Mouse (Mus musculus) stomach, embryonic 16.5 days (tissue): ENCODE measurements around the gene 1700069L16Rik. TPM values are rescaled to one million over a fixed set of nuclear protein-coding genes. Genes with fewer than 3 reads are reported as not detected.

ENCODE experiments used
- ATAC-seq: fragments of 200-750 bp; cut with Nextera tagmentation; 2 replicates; pipeline ENCODE4 v1.8.0; 2017; ENCODE audit warnings: moderate number of reproducible peaks, moderate TSS enrichment; ENCODE audit not compliant: insufficient read depth, low FRiP score
- H3K27ac ChIP-seq: fragments of 300-500 bp; sonication (generic); 2 replicates; pipeline ENCODE4 v1.5.1; 2014; ENCODE audit warnings: low read length
- H3K27me3 ChIP-seq: fragments of 300-500 bp; sonication (generic); 2 replicates; pipeline ENCODE4 v1.6.1; 2014; ENCODE audit warnings: low read length, control low read depth, mixed read lengths; ENCODE audit not compliant: control insufficient read depth, insufficient read depth
- H3K36me3 ChIP-seq: fragments of 300-500 bp; sonication (generic); 2 replicates; pipeline ENCODE4 v1.6.1; 2014; ENCODE audit warnings: low read length; ENCODE audit not compliant: control insufficient read depth, insufficient read depth
- H3K4me1 ChIP-seq: fragments of 300-500 bp; sonication (generic); 2 replicates; pipeline ENCODE4 v1.6.1; 2014; ENCODE audit warnings: low read length, control low read depth, mixed read lengths; ENCODE audit not compliant: control insufficient read depth, insufficient read depth
- H3K4me2 ChIP-seq: fragments of 300-500 bp; sonication (generic); 2 replicates; pipeline ENCODE4 v1.6.1; 2014; ENCODE audit warnings: low read depth, low read length, mixed read lengths
- H3K4me3 ChIP-seq: fragments of 300-500 bp; sonication (generic); replicated peaks from 2 replicates; pipeline ENCODE4 v1.5.1; 2014; ENCODE audit warnings: mild to moderate bottlenecking, low read length
- H3K9ac ChIP-seq: fragments of 300-500 bp; sonication (generic); 2 replicates; pipeline ENCODE4 v1.6.1; 2014; ENCODE audit warnings: low read length
- H3K9me3 ChIP-seq: fragments of 300-500 bp; sonication (generic); replicated peaks from 2 replicates; pipeline ENCODE4 v1.6.1; 2016; ENCODE audit warnings: low read length, control low read depth; ENCODE audit not compliant: control insufficient read depth
- WGBS: fragments of 180-500 bp; shearing (Covaris S2); extraction: QIAGEN DNeasy Blood & Tissue Kit; methylation state at CpG from one replicate; pipeline ENCODE4 v1.1.7; 2014; 5-methylcytosine and 5-hydroxymethylcytosine counted together
- polyA plus RNA-seq: library from polyadenylated mRNA; unstranded; fragments of >200 nt; fragmentation: Nextera tagmentation; extraction: Ambion mirVana; gene quantifications from 2 replicates; pipeline ENCODE4 v1.2.1, GENCODE M21; 2015

The 1700069L16Rik gene
- not detected in 2 replicates for polyA plus RNA-seq

DNA sequence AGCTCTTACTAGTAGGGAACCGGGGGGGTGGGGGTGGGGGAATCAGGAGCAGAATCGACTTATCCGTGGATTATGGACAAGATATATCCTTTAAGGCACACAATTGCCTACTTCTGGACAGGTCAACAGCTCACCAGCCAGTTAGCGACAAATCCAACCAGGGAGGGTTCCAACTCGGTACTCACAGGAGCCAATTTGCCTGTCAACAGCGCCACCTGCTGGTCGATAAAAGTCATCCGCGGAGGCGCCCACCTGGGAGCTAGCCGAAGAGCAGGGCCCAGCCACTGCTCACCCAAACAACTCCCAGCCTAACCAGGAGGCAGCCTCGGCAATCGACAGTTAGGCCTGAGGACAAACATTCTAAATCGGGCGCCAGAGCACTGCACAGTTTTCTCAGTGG is at the start of gene 1700069L16Rik:
Gene 1700069L16Rik (minus strand): TSS at position 327 of the 400 bp plus-strand sequence.
- ATAC-seq: peak; percentile 33; the same call in 1 of the 2 replicates
- H3K9me3 ChIP-seq: no peaks in the 10 kb centered on the region
- H3K36me3 ChIP-seq: no peaks in the 10 kb centered on the region
- no peak within 1 kb of the TSS for H3K27ac ChIP-seq
- H3K9ac ChIP-seq: no peak within 1 kb of the TSS
- no peak within 1 kb of the TSS for H3K4me2 ChIP-seq
- H3K27me3 ChIP-seq: 0 out of 2 replicates have a peak, but pooled peaks cover 2% of the 10 kb centered on the region
- H3K4me3 ChIP-seq: no peak within 1 kb of the TSS
- WGBS: 4% methylated on average over 15 of the region's 15 CpGs
- H3K4me1 ChIP-seq: no peaks in the 10 kb centered on the region

DNA sequence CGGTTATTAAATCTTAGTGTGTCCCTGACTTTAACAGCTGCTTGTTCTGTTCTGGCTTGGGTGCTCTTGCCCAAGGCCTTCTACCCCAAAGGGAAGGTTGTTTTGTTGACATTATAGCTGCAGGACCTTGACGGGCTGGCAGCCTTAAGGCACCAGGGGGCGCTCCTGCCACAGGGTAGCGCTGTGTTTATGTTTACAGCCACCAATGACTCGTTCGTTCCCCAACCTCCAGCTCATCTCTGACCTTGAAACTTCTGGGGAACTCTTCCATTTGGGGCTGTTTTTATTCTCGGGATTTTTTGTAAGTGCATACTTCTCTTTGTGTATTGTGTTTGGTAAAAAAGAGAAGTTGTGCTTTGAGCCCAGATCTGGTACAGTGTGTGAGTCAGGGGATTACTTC is 49.1 kb upstream of the 1700069L16Rik start:
- H3K36me3 ChIP-seq: 0 out of 2 replicates have a peak, but pooled peaks cover 11% of the 10 kb centered on the region
- no peak for ATAC-seq
- H3K4me2 ChIP-seq: peak overlapping the region; percentile 81
- no peaks in the 10 kb centered on the region for H3K27me3 ChIP-seq
- H3K4me3 ChIP-seq: peak overlapping the region; percentile 97
- WGBS: 0% methylated on average over 7 of the region's 7 CpGs
- H3K9ac ChIP-seq: peak overlapping the region; percentile 80
- H3K27ac ChIP-seq: no peak overlapping the region
- no peaks in the 10 kb centered on the region for H3K9me3 ChIP-seq
- peaks cover 17% of the 10 kb centered on the region for H3K4me1 ChIP-seq

DNA sequence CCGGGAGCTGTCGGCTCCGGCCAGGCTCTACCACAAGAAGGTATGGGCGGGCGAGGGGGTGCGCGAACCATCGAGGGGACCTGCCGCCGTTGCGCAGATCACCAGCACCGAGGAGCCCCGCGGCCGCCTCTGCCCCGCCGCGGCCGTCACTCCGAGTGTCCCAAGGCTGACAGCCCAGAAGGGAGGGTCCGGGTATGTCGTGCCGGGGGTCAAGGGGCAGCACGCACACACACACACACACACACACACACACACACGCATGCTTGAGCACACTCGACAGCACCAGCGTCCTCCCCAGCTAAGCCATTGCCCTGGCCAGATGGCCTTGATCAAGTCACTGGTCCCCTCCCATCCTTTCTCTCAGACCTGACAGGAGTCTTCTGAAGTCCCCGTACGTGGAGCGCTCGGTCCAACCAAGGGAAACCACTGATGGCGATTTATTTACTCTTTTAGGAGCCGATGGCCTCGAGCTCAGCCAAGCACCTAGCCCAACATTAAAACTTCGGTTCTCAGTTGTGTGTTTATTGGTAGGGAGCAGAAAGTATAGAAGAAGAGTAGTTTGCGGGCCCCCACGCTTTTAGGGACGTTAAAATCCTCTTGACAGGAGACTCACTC is 48.4 kb upstream of the 1700069L16Rik start:
- 0 out of 2 replicates have a peak, but pooled peaks cover 11% of the 10 kb centered on the region for H3K36me3 ChIP-seq
- H3K27ac ChIP-seq: peak overlapping the region; percentile 46; the same call in 1 of the 2 replicates
- H3K4me1 ChIP-seq: peaks cover 17% of the 10 kb centered on the region
- H3K27me3 ChIP-seq: no peaks in the 10 kb centered on the region
- peak overlapping the region; percentile 97 for H3K4me3 ChIP-seq
- peak overlapping the region; percentile 80 for H3K9ac ChIP-seq
- H3K4me2 ChIP-seq: peak overlapping the region; percentile 81
- peak; percentile 34 for ATAC-seq
- H3K9me3 ChIP-seq: no peaks in the 10 kb centered on the region
- under 1% methylated on average over 38 of the region's 38 CpGs for WGBS

DNA sequence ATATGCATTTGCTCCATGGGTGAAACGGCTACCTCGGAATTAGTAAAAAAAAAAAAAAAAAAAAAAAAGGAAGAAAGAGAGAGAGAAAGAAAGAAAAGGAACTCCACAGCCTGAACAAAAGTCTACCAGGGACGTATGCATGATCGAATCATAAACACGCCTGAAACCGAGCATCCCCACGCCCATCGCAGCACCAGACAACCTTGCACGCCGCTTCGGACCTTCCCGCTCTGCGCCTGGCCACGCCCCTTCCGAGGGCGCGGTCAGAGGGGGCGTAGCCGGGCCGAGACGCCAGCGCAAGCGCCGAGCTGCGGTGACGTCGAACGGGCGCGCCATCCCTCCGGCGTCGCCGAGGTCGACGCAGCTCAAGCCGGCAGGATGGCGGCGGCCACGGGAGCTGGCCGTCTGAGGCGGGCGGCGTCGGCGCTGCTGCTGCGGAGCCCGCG is 47.9 kb upstream of the 1700069L16Rik start, which contains the start of the genes Sart3 and Iscu:
Gene Sart3 (minus strand): TSS at position 61 of the 446 bp plus-strand sequence.
Gene Iscu (plus strand): TSS at position 299 of the 446 bp plus-strand sequence.
- Histone ChIP-seq H3K4me1 (peaks cover 17% of the 10 kb centered on the region), H3K27ac (peak within 1 kb of the TSS; percentile 96), H3K36me3 (0 out of 2 replicates have a peak, but pooled peaks cover 11% of the 10 kb centered on the region), H3K9me3 (no peaks in the 10 kb centered on the region), H3K4me3 (peak within 1 kb of the TSS; percentile 97), H3K27me3 (no peaks in the 10 kb centered on the region), H3K4me2 (peak within 1 kb of the TSS; percentile 97), H3K9ac (peak within 1 kb of the TSS; percentile 96)
- under 1% methylated on average over 49 of the region's 49 CpGs for WGBS
- peak; percentile 90 for ATAC-seq

DNA sequence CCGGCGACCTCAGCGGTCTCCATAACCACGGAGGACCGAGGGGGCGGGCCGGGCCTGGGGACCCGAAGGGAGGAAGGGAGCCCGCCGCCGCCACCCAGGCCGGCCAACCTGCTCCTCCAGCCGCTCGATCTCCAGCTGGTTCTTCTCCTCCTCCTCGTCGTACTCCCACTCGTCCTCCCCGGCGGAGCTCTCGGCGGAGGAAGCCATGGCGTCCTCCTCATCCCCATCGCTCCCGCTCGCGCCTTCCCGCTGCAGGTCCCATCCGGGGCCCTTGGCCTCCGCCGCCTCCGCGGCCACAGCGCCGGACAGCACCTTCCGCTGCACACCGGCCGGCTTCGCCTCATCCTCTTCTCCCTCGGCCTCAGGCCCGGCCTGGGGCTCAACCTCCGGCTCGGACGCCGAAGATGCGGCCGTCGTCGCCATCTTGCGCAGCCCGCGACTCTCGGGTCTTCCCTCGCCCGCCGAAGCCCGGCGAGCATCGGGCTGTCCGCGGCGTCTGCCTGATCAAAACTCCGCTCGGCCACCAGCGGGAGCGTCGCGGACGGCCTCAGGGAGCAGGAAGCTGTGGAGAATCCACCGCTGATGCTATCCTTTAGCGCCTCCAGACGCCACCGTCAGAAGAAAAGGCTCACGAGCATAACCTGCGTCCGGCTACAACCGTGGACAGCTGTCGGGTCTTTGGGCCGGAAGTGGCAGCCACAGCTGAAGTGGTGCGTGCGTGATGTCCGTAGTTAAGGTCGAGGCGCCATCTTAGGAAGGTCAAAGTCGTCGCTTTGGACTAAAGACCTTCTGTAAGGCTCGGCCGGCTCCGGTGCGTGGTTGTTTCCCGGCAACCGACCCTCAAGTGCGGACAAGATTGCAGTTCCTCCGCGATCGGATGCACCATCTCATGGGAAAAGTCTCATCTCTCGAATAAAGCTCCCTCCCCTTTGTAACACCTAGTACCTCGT is 46.9 kb upstream of the 1700069L16Rik start:
- H3K9me3 ChIP-seq: no peaks in the 10 kb centered on the region
- H3K4me2 ChIP-seq: peak overlapping the region; percentile 97
- H3K27me3 ChIP-seq: no peaks in the 10 kb centered on the region
- peak overlapping the region; percentile 96 for H3K27ac ChIP-seq
- H3K36me3 ChIP-seq: 0 out of 2 replicates have a peak, but pooled peaks cover 7% of the 10 kb centered on the region
- peak; percentile 83 for ATAC-seq
- peak overlapping the region; percentile 96 for H3K9ac ChIP-seq
- WGBS: under 1% methylated on average over 95 of the region's 97 CpGs
- peak overlapping the region; percentile 97 for H3K4me3 ChIP-seq
- H3K4me1 ChIP-seq: peaks cover 17% of the 10 kb centered on the region

DNA sequence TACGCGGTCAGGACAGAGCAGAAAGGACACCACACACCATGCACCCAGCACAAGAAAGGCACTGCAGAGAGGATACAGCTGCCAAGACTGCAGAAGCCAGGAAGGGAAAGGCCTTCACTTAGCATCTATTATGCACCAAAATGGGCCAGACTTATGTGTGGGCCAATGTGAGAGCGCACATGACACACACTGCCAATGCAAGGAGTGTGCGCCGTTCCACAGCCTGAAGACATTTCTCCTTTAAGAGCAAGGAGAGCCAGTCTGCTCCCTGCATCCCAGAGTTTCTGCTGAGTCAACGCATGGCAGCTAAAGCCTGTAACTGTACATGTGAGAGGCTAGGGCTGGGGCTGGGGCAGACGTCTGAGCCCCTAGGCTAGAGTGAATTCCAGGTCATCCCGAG is 44.2 kb upstream of the 1700069L16Rik start:
- Histone ChIP-seq H3K9ac (no peak overlapping the region), H3K4me3 (no peak overlapping the region), H3K4me2 (no peak overlapping the region), H3K4me1 (peaks cover 15% of the 10 kb centered on the region), H3K36me3 (peaks cover 2% of the 10 kb centered on the region; the same call in 1 of the 2 replicates), H3K27me3 (no peaks in the 10 kb centered on the region), H3K9me3 (no peaks in the 10 kb centered on the region), H3K27ac (no peak overlapping the region)
- WGBS: 87% methylated on average over 8 of the region's 8 CpGs
- ATAC-seq: no peak

DNA sequence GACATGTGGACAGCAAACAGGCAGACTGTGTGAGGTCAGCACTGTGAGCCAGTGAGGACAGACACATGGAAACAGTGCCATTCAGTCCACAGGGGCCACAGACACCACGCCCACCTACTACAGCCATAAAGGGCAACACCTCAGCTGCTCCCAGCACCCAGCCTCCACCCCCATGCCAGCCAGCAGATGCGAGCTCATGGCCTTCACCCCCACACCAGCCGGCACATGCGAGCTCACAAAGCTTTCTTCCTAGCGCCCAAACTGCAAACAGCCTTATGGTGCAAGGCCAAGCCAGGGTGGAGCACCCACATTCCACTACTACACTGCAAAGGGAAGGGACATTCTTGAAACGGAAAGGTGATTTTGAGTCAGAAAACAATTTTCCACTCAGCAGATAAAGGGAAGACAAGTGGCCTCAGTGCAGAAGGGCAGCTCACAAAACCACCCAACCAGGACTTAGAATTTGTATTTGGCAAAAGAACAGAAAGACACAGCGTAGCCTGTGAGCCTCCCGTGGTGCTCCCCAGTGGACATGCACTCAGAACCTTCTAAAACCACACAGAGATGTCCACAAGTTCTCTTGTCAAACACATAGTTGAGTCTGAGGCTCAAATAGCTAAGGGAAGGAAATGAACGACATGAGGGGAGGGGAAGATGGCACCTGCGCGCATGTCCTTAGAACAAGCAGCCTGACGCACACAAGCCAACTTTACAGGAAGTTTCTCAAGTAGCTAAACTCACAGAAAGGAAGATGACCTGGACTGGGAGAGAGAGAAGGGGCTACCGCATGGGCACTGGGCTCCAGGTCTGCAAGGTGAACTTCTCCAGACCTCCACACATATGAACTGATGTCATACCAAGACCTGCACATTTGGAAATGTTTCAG is 41.3 kb upstream of the 1700069L16Rik start:
- peak; percentile 42; the same call in 1 of the 2 replicates for ATAC-seq
- 80% methylated on average over 13 of the region's 13 CpGs for WGBS
- Histone ChIP-seq H3K9ac (no peak overlapping the region), H3K27me3 (no peaks in the 10 kb centered on the region), H3K9me3 (no peaks in the 10 kb centered on the region), H3K4me3 (no peak overlapping the region), H3K36me3 (peaks cover 6% of the 10 kb centered on the region), H3K4me2 (no peak overlapping the region), H3K4me1 (peaks cover 8% of the 10 kb centered on the region), H3K27ac (no peak overlapping the region)

DNA sequence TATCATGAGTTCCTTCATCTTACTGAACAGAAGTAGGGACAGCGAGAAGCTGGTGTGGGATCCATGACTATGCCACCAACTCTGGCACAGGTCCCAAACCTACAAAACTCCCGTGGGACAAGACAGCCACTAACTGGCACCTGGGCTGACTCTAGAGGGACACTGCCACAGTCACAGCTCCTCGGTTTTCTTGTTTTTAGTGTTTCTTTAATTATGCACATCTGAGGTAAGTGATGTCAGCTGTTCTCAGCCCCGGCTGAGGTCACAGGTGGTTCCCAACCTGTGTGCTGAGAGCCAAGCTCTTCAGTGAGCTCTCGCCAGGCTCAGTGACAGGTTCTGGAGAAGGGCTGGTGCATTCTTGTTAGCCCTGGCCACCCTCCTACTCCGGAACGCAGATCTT is 39.9 kb upstream of the 1700069L16Rik start:
- H3K9me3 ChIP-seq: no peaks in the 10 kb centered on the region
- no peak overlapping the region for H3K4me3 ChIP-seq
- H3K27me3 ChIP-seq: no peaks in the 10 kb centered on the region
- WGBS: 91% methylated on average over 7 of the region's 7 CpGs
- peaks cover 10% of the 10 kb centered on the region for H3K36me3 ChIP-seq
- no peak overlapping the region for H3K9ac ChIP-seq
- ATAC-seq: no peak
- no peak overlapping the region for H3K4me2 ChIP-seq
- no peak overlapping the region for H3K27ac ChIP-seq
- H3K4me1 ChIP-seq: no peaks in the 10 kb centered on the region
